Mouse (Mus musculus) testis, adult 2 months (tissue): ENCODE results near the gene Kcnc2.

ENCODE experiments used
- CTCF ChIP-seq: fragments of 200-500 bp; IDR thresholded peaks from 2 replicates; pipeline ENCODE4 v1.5.1; 2012; ENCODE audit warnings: low read depth, mild to moderate bottlenecking, inconsistent platforms, low read length, moderate library complexity; ENCODE audit not compliant: control insufficient read depth, insufficient read depth, insufficient replicate concordance
- POLR2A ChIP-seq: fragments of 200-500 bp; IDR thresholded peaks from 2 replicates; pipeline ENCODE4 v1.6.1; 2012; ENCODE audit warnings: low read depth, mild to moderate bottlenecking, inconsistent platforms, low read length, moderate library complexity; ENCODE audit not compliant: control insufficient read depth

GRCm38 (mm10) chr10:112481461-112481860 is 210.5 kb downstream of the Kcnc2 start:
- TF ChIP-seq CTCF (no peak), POLR2A (no peak)
